Mouse (Mus musculus) kidney, postnatal 25 days (tissue): ENCODE measurements around the gene Eef1a2.
"Not testable (repeated sequence)": the region's sequence is repeated elsewhere in the genome, so short reads cannot be mapped to it uniquely, and the experiment has no call there.

ENCODE experiments used
- DNase-seq, 2 experiments: peaks; one replicate each; pipeline ENCODE4 v3.0.0; 2021; ENCODE audit warnings: mixed read lengths in 2 of 2

Gene Eef1a2

DNA sequence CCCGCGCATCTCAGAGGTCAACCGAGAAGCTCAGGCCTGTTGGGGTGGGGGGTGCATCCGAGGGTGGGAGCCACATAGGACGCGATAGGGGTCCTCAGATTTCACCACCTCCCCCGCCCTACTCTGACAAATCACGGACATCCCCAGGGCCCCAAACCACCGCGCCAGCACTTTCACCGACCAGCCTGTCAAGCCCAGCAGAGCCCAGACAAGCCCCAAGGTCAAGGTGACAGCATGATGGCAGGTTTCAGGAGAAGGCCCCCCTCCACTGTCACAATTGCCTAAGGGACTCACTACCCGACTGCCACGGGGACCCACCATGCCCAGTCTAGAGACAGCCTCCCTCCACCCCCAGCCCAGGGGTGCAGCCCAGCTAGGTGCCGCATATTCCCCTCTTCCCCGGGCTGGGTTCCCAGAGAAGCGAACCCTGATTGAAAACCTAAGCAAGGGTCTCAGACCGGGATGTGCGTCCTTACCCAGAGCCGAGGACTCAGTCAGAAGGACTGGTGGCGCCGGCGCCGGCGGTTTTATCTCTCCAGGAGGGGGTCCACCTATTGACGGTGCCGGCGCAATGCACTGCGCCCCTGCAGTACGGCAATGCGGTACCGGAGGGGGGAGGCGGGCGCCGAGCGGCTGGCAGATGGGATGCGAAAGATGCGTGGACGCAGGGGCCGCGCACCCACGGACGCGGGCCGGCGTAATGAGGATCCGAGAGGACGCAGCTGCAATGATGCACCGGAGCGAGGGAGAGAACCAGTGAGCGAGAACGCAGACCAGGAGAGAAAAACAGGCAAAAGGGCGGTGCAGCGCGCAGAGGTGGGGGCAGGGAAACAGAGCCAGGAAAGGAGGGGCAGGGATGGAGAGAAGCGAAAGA, at the start of gene Eef1a2:
TSS of gene Eef1a2 (minus strand) at position 767 of the 874 bp plus-strand sequence.
- no peak for DNase-seq

DNA sequence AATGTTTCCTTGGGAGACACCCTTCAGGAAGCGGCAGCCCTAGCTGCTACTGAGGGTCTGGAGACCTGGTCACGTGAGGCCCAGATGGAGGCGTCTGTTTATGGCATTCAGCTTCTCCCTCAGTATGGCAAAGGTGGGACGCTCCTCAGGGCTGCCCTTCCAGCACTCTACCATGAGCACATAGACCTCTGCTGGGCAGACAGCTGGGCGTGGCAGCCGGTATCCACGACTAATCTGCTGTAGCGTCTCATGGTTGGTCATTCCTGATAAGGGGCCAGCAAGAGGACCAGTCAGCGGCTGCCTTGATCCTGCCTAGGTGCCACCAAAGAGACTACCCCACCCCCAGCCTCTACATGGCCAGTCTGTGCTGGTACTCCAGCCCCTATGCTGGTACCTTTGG, 49.3 kb upstream of the Eef1a2 start:
- peak in 1 of 2 experiments; percentile 24 for DNase-seq

DNA sequence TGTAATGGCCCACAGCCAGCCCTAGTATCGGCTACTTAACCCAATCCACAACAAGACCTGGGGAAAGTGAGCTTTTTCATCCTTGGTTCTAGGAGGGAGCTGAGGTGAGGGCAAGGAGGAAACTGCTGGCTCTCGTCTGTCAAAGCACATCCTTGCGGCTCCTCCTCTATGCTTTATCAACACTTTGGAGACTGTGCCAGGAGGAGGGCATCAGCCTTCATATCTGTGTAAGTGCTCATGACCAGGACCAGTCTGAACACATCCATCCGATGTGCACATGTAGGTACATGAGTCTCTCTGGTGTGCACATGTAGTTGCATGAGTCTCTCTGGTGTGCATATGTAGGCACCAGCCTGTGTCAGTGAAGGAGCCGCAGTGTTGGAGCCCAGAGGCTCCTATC, 48.9 kb upstream of the Eef1a2 start:
- DNase-seq, result no peak

DNA sequence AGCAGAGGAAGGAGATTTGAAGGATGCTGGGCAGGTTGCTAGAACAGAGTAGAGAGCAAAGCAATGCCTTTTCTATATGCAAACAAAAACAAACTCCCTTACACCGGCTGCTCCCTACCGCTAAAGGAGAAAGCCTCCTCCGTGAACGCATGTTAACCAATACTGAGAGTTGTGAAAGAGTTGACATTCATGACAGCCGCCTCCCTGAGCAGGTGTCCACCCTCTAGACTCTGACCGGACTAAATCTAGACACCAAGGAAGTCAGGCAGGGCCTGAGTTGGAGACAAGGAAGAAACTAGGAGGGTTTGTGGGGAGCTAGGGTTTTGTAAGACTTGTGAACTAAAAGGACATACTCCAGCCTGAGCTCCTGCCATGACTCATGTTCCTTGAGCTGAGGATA, 46.1 kb upstream of the Eef1a2 start:
- DNase-seq, result no peak

DNA sequence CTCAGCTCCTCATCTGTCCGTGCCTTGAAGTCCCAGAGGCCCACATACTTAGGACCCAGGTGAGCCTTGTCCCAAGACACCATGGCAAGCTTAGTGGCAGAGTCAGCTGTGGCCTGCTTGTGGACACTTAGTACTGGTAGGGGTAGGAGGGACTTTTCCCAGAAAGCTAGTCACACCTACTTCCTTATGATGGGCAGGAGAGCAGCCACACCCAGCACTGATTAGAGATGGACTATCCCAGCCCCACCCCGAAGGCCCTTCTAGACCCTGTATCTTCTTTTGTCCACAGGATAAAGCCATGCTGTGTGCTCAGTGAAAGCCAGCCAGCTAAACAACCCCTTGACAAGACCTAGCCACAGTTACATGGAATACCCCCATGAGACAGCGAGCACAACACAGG, 45.6 kb upstream of the Eef1a2 start, which contains the start of gene Ptk6:
TSS of gene Ptk6 (minus strand) at position 368 of the 400 bp plus-strand sequence.
- DNase-seq, result no peak

DNA sequence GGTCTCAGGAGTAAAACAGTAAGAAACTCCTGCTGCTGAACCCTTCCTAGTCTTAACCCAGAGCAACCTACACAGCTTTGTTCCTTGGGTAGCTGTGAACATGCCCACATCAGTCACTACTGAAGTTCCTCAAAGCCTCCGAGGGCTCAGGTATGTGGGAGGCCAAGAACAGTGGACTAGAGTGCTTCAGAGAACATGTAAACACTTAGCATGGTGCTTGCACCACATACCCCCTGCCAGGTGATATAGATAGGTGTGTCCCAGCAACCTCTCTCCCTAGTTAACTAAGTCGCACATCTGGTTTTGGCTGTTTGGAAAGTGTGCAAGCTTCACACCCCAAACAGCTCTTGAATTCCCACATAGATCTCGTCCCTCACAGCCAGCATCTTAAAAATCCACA, 44.8 kb upstream of the Eef1a2 start:
- DNase-seq, result no peak

DNA sequence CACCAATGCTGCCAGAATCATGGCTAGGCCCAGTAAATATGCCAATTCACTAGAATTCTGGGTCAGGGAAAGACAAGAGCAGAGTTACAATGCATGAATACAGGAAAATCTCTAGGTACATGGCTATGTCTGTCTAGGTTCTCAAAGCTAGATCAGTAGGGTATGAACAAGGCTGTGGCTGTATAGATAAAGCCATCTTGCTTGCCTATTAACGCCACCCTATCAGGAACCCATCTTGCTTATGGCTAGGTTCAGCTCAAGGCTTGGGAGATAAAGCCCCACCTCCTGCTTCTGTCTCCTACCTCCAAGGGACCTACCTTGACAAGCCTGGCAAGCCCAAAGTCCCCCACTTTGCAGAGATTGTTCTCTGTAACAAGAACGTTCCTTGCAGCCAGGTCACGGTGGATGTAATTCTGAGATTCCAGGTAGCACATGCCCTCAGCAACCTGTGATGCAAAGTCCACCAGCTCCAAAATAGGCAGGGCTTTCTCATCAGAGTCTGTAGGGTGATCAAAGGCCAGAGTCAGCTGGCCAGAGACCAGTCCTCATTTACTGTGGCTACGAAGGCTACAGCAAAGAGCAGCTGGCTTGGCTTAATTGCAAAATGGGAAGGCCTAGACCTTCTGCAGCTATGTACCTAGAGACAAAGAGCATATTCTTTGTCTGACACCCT, 40.0 kb upstream of the Eef1a2 start:
- peak; percentile 54 to 73 for DNase-seq

DNA sequence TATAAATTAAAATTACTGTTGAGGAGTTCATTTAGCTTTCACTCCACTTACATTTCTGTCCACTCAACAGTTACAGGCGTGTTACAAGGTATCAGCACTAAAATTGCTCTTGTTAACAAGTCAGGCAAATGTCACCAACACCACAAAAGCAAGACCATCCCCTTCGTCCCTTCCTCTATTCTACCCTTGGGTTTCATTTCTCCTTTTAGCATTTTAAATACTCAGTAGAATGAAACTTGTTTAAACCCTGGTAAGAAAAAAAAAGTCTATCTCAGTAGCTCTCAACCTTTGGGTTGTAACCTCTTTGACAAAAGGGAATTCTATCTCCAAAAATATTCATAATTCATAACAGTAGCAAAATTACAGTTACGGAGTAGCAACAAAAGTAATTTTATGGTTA, 36.2 kb upstream of the Eef1a2 start:
- DNase-seq, result no peak

DNA sequence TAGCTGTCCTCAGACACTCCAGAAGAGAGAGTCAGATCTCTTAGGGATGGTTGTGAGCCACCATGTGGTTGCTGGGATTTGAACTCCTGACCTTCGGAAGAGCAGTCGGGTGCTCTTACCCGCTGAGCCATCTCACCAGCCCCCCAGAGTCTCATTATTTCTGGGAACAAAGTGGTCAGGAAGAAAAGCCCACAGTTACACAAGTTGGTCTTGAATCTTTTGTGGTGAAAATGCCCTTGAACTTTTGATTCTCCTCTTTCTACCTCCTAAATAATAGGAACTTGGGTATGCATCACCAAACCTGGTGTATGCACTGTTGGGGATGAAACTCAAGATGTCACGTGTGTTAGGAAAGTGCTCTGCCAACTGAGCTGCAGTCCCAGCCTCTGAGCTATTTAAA, 35.1 kb upstream of the Eef1a2 start:
- DNase-seq, result no peak

DNA sequence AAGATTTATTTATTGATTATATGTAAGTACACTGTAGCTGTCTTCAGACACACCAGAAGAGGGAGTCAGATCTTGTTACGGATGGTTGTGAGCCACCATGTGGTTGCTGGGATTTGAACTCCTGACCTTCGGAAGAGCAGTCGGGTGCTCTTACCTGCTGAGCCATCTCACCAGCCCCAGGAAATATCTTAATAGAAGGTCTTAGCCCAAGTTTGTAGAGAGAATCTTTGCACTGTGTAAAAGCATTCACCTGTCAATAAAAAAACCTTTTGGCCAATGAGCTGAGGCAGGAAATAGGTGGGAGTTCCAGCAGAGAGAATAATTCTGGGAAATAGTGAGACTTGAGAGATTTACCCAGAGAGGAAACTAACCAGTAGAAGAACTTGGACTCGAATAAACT, 34.6 kb upstream of the Eef1a2 start:
- not testable (repeated sequence) for DNase-seq

DNA sequence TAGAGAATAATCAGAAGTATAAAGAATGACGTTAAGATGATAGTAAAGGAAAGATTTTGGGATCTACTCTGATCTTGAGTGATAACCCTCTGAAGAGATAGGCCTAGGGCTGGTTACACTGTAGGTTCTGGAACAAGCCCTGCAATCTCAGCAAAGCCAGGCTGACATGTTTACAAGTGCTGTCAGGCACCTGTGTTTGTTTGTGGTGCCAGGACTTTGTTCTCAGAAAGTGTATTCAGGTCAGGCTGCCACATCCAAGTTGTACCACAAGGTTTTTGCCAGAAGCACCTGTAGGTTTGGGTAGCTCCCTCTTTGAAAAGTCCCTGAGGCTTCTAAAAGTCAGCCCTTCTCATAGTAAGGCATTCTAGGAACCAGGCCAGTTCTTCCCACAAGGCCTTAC, 32.5 kb upstream of the Eef1a2 start:
- DNase-seq, result no peak

DNA sequence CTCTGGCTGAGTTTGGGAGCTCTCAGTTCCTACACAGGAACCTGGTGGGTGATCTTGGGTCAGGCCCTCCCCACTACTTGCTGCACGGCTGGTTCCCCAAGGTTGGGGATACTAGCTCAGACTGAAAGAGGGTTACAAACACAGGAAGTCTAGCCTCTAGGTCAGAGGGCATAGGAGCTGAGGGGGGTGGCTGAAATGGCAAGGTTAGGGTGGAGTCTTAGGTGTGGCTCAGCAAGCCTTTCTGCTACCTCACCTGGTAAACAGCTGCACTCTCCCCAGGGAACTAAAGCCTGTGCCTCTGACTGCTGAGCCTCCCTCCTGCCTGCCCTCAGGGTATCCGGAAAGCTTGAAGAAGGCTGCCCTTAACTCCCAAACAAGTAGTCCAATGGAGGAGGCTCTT, 31.9 kb upstream of the Eef1a2 start:
- DNase-seq, result peak in 1 of 2 experiments; percentile 4

DNA sequence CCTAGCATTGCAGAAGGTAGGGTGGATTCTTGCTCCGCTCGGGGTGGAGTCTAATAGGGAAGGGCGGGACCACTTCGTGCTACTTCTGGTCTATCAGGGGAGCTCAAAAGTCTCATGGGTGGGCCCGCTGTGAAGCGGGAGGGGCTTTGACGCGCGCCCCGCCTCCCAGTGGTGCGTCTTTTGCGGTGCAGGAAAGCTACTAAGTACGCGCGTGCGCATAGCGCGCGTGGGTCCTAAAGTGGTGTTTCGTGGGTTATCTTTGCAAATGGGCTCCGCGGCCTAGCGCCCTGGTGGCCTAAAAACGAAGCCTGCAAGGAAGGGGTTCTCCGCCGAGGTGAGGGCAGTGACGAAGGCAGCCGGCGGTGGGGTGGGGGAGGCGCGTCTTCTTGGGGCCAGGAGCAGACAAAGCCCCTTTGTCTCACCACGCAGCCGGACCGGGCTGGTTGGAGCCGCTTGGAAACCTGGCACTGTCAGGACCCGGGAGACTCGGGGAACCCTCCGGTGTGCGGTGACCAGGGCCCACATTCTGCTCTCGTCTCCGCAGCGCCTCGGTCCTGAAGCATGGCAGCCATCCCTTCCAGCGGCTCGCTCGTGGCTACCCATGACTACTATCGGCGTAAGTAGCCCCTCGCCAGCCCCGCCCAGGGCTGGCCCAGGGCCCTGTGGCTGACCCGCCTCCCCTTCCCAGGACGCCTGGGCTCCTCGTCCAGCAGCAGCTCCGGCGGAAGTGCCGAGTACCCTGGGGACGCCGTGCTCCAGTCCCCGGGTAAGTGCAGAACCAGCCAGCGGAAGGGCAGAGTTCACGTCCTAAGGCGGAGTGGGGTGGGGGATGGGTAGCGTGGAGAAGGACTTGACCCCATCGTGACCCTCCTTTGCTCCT, 30.5 kb upstream of the Eef1a2 start, which contains the start of gene Ppdpf:
TSS of gene Ppdpf (plus strand) at position 127 of the 880 bp plus-strand sequence.
- DNase-seq, result peak; percentile 95 to 97

DNA sequence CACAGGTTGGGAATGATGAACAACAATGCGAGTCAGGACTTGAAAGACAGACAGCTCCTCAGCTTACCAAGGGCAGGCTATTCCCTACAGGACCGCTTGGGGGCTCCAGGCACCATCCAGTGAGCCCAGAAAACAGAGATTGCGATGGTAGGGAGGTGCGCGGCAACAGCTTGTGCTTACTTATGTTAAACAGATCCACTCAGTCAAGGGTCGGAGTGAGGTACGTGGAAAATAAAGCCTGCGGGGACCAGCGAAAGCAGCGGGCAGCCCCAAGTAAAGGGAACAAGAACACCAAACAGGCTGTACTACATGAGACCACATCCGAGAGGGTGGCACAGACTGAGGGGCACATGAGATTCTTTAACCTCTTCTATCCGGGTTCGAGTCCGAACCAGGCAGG, 29.8 kb upstream of the Eef1a2 start:
- DNase-seq, result peak; percentile 90 to 91

DNA sequence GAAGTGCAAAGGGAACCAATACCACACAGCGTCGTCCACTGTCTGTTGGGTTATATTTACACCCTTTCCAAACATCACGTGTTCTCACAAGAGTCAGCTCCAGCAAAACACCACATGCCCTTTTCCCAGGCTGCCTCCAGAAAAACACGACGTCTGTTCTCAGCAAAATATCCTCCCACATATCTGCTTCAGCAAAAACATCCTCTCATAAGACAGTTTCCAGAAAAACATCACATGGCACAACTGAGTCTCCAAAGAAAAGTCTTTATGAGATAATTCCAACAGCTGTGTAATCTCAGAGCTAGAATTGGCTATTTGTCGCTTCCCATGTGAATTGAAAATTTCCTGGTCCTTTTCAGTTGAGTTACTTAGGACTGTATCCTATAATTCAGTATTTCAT, 24.1 kb upstream of the Eef1a2 start:
- no peak for DNase-seq

DNA sequence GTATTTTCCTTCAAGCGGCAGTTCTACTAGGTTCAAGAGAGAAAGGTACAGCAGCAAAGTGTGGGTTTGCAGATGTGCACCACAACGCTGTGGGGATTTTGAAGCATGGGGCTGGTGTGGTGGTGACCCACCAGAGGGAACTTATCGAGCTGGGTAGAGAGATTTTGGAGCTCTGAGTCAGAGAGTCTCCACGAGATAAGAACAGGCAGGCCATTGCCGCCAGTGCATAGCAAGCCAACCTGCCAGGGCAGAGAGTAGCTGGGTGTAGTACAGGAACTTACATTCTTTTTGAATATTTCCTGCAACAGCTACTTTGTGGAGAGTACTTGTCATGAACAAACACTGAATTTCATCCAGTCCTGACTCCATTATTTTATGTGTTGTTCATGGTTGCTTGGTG, 21.7 kb upstream of the Eef1a2 start:
- no peak for DNase-seq

DNA sequence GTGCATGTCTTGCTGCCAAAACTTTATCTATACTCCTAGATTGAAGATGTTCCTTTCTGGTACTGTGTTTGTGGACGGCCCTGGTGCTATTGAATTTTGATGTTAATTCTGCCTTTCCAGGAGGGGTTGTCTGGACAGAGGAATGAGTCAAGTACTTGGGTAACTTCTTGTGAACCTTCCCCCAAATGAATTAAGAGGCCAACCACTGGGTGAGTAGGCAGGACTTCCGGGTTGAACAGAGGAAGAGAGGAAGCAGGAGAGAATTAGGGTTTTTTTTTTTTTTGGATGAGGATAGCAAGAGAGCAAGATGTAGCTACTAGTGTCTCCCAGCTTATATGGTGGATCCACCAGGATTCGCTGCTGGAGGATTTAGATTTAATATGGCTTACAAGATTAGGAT, 21.2 kb upstream of the Eef1a2 start:
- no peak for DNase-seq

DNA sequence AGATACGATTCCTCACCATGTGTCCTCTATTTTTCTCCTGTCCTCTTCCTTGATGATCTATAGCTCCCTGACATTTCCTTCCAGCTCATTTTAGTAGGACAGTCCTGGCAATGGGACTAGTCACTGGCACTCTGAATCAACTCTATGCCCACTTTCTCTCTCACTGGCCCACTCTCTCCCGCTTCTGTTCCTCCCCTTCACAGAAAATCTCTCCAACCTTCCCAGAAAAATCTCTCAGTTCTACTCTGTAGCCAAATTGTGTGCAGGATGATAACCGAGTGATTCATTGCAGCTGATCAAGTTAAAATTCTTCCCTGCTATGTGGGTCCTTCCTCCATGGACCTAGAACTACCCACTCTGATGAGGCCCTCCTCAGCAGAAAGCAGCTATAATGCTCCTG, 17.8 kb upstream of the Eef1a2 start:
- no peak for DNase-seq

DNA sequence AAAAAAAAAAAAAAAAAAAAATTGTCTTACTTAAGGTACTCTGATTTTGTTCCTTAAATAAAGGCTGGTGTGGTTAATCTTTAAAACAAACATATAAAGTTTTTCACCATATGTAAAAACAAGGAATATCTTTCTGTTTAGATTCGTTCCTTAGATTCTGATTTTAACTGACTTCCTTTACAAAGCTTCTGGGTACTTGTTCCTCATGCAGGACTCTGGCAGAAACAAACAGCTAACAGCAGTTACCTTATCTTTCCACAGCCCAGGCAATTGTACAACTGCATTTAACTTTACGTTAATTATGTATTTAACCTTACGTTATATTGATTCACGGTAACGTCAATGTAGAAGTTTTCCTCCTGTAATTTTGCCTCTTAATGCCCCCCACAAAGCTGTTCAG, 9.7 kb upstream of the Eef1a2 start:
- no peak for DNase-seq

DNA sequence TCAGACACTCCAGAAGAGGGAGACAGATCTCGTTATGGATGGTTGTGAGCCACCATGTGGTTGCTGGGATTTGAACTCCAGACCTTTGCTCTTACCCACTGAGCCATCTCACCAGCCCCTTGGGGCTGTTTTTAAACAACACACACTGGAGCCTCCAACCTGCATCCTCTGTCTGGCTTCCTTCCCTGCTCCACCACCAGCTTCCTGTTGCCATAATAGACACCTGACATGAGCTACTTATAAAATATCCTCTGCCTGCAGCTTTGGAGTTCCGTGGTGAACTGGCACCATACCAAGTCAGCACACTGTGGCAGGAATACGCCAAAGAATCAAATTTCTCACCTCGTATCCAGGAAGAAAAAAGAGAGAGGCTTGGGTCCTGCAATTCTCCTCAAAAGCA, 4.0 kb upstream of the Eef1a2 start:
- no peak for DNase-seq

DNA sequence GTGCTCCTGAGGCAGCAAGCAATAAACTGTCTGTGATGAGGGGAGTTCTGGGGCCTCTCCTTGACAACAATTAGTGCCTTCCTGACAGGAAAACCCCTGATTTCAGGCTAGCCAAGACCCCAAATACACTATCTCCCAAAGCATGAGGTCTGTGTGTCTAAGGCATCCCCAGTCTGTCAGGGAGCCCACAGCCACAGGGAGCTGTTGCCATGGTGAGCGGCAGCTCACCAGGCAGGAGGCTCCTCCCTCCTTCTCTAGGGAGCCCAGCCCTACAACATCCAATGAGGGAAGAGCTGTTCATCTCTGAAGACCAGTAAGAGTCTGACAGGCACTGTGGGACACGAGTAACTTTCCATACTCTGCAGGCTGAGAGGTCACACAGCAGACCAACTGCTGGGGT, 3.0 kb upstream of the Eef1a2 start:
- DNase-seq, result no peak

DNA sequence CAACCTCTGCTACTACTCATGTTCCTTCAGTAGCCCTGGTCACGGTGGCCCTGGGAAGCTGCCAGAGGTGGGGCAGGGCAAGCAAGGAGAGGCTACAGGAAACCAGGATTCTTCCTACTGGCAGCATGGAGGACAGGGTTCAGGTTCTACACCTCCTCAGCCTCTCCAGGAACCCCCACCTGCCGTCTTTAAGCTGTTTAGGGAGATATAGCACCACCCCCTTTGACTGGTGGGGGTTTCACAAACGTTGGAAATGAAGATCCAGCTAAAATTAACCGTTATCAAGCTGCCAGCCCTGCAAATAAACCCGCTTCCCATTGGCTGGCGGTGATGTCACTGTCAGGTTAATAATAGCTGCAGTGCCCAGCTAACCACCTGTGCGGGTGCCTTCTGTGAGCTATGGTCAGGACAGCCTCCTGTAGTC, 2.3 kb upstream of the Eef1a2 start:
- no peak for DNase-seq

DNA sequence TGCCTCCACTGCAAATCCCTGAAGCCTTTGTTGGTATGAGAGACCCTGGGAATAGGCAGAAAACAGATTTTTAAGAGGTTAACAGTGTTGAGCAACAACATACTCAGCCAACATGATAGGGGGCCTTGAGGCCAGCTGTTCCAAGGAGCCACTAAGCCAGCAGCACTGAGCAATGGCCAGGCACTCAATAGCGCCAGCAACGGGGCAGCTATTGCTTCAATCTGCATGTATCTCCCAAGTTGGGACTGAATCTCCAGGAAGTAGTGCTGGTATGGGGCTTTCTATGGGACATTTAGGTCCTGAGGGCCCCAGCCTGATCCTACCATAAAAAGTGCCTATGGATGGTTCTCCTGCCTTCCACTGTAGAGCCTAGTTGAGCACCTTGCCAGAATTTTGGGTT, 1.7 kb upstream of the Eef1a2 start:
- DNase-seq, result no peak
